Mouse (Mus musculus): ENCODE data around the gene Gpr34.

The Gpr34 gene

DNA sequence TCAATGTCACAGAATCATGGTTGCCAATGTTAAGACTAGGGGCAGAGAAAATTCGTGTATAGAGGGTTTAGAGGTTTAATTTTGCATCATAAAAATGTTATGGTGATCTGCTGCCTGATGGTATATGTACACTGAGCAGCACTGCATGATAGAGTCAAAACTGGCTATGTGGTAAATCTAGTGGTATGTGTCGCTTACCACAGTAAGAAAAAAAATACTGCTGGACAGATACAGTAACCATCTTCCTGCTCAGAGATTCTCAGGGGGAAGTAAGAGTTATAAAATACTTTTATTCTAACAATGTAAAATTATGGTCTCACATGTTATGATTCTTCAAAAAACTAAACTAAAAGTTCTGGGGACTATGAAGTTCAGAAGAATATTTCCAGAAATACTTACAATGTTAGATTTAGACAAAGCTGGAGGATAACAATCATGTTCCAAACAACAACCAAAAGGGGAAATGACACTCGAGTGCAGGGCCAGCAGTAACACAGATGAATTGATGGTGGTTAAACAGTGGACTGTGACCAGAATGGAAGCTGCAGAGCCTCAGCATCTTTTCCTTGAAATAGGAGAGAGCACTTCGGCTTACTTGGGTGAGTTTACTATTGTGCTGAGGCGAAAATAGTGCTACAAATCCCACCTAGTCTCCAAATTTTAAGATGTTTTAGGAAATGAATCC is at the start of gene Gpr34:
Gene Gpr34, plus strand, starts transcription at position 491 of the 685 bp plus-strand sequence.
- DNase-seq (ENCODE audit: low spot score), result no peak

- no peak for DNase-seq (ENCODE audit: low spot score)
Observed at GRCm38 (mm10) chrX:13599373-13599772, 32.5 kb upstream of the Gpr34 start.

DNA sequence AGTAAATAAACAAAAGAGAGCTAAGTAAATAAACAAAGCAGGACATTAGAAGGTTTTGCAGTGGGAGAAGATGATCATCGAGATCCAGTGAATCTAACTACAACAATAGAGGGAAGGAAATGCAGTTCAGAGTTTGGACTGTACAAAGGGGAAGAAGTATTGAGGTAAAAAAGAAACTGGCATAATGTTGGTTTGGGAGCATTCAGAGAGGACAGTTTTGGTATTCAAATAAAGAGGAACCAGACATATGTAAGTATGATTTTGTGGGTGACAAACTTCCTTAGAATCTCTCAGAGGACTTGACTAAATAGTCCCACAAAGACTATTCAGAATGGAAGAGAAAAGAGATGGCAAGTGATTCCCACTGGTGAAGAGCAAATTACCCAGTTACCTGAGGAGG is 31.9 kb upstream of the Gpr34 start:
- DNase-seq (ENCODE audit: low spot score), result no peak

GRCm38 (mm10) chrX:13606741-13607140 is 25.1 kb upstream of the Gpr34 start:
- no peak for DNase-seq (ENCODE audit: low spot score)

DNA sequence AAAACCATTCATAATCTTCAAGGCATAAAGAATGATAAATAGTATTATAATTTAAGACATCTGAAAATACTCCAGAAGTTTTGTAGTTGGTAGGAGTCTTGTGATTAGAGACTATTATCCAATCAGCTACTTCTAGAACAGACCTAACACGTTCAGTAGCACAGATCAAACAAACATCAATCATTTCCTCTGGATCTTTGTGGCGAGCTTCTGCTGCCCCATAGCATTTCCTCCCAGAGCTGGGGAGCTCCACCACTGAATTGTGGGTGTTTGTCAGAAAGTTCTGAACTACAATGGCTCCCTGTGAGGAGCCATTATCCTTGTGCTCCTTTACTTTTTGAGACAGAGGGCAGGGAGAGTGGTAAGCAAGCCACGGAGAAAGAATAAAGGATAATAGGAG is 24.1 kb upstream of the Gpr34 start:
- no peak for DNase-seq (ENCODE audit: low spot score)

GRCm38 (mm10) chrX:13611114-13611513 is 20.8 kb upstream of the Gpr34 start:
- no peak for DNase-seq (ENCODE audit: low spot score)

DNA sequence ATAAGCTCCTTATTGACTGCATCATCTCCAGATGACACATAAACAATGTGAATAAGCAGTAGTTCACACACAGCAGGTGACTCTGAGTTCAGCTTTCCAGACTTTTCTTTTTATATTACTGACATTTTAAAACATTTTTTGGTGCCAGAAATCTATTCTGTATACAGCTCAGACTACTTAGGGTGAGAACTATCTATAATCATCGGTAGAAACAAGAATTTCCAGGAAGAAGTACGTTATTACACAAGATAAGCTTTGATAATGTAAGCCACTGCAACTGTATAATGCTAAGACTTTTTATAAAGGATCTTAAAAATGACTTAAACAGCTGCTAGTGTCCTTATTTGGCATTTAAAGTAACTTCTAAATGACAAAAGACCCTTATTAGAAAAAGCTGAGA is 19.8 kb upstream of the Gpr34 start:
- DNase-seq (ENCODE audit: low spot score), result no peak

GRCm38 (mm10) chrX:13616726-13617125 is 15.2 kb upstream of the Gpr34 start:
- DNase-seq (ENCODE audit: low spot score), result no peak

- no peak for DNase-seq (ENCODE audit: low spot score)
Observed at GRCm38 (mm10) chrX:13617294-13617693, 14.6 kb upstream of the Gpr34 start.

DNA sequence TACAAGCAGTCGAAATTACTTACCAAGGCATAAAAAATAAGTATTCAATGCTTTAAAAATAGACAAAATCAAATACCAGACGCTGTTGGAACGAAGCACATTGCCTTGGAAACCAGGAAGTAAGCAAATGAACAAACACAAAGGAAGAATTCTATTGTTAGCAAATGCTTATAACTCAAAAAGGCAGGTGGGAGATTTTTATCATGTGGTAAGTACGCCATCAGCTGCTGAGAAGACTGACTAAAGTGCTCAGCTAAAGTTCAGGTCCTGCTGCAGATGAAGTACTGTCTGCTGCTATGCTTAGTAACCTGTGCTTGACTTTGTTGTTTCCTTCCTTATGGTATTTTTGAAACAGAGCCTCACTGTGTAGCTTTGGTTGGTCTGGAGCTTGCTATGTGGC is 13.4 kb upstream of the Gpr34 start:
- DNase-seq (ENCODE audit: low spot score), result no peak

- no peak for DNase-seq (ENCODE audit: low spot score)
Observed at GRCm38 (mm10) chrX:13621473-13621872, 10.4 kb upstream of the Gpr34 start.

GRCm38 (mm10) chrX:13622654-13623053 is 9.2 kb upstream of the Gpr34 start:
- no peak for DNase-seq (ENCODE audit: low spot score)

GRCm38 (mm10) chrX:13636398-13636797 is 4.5 kb downstream of the Gpr34 start:
- no peak for DNase-seq (ENCODE audit: low spot score)

DNA sequence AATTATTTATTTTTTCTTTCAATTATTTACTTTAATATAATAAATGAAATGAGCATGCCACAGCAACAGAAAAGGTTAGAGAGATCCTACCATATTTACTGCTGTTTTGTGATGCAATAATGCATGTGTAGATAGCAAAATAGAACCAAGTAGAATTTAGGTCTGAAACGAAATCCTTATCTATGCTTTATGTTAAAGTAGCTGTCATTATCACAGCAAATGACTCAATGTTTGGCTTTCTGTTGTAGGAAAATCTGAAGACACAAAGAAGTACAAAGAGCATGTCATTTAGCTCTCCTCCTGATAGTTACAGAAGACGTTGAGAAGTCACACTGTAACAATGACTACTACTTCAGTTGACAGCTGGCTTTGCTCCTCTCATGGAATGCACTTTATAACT is 7.0 kb downstream of the Gpr34 start:
- no peak for DNase-seq (ENCODE audit: low spot score)

GRCm38 (mm10) chrX:13651889-13652288 is 20.0 kb downstream of the Gpr34 start:
- DNase-seq (ENCODE audit: low spot score), result no peak

DNA sequence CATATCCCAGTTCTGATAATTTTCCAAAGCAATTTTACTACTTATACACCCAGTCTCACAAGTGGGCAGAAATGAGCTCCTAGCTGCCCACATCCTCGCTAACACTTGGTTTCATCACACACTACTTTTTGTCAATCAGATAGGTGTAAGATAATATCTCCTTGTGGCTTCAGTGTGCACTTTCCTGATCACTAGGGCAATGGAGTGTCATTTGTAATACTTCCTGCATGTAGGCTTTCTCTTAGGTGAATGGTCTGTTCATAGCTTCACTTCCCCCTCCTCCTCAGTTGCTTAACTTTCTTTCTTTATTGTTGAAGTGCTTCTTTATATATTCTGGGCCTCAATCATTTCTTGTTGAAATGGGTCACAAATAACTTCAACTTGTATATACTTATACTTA is 20.4 kb downstream of the Gpr34 start:
- no peak for DNase-seq (ENCODE audit: low spot score)

DNA sequence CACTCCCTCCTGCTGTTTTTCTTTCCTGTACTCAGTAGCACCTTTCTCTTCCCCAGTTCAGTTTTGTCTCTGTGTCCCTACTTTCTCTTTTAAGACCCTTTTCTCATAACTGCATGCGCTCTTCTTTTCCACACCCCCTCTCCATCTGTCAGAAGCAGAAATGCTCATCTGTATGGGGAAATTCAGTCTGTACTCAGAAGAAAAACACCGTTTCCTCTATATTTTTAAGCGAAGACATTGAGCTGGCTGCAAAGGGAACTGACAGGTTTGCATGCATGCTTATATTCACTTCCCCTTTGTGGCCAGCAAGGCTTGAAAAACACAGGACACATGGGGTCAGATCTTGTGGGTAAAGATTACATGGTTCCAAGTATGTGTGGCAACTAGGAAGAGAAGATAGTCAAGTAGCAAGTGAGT is 23.1 kb downstream of the Gpr34 start:
- no peak for DNase-seq (ENCODE audit: low spot score)

GRCm38 (mm10) chrX:13655906-13656305 is 24.0 kb downstream of the Gpr34 start:
- no peak for DNase-seq (ENCODE audit: low spot score)

GRCm38 (mm10) chrX:13656721-13657120 is 24.8 kb downstream of the Gpr34 start:
- DNase-seq (ENCODE audit: low spot score), result no peak

GRCm38 (mm10) chrX:13658616-13659140 is 26.8 kb downstream of the Gpr34 start:
- DNase-seq (ENCODE audit: low spot score), result no peak

- DNase-seq (ENCODE audit: low spot score), result no peak
Observed at GRCm38 (mm10) chrX:13659201-13659890, 27.5 kb downstream of the Gpr34 start.

GRCm38 (mm10) chrX:13661063-13661462 is 29.2 kb downstream of the Gpr34 start, which contains the start of gene Gpr82:
TSS of gene Gpr82 (plus strand) at chrX:13661363.
- DNase-seq (ENCODE audit: low spot score), result no peak

DNA sequence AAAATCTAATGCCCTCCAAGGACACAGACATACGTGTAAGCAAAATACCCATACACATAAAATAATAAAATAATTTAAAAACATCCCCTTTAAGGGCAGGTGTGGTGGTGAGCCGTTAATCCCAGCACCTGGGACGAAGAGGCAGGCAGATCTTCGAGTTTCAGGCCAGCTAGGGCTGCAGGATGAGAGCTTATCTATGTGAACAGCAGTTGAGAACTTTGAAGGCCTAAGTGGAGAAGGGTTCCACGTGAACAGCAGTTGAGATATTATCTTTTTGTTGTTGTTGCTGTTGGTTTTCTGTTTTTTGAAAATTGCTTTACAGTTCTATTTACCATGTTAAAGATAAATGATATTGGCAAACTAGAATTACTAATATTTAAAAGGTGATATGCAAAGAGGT is 37.0 kb downstream of the Gpr34 start:
- no peak for DNase-seq (ENCODE audit: low spot score)

- no peak for DNase-seq (ENCODE audit: low spot score)
Observed at GRCm38 (mm10) chrX:13670342-13670741, 38.5 kb downstream of the Gpr34 start.

Data from yolk sac, embryonic 10.5 days (tissue).